Mouse (Mus musculus) MEL (cell line): ENCODE data around the gene Itpka. TPM values are rescaled to one million over a fixed set of nuclear protein-coding genes. Genes with fewer than 3 reads are reported as not detected.

Experiments used
- DNase-seq: peaks from one replicate; pipeline ENCODE4 v3.0.0; 2011; ENCODE audit warnings: low read depth, low spot score
- H3K27ac ChIP-seq: 2 replicates; pipeline ENCODE4 v1.5.1; 2012; ENCODE audit warnings: low read depth, mild to moderate bottlenecking, control low read depth, low read length, moderate library complexity; ENCODE audit not compliant: control insufficient read depth
- H3K27me3 ChIP-seq, 2 experiments: fragments of 150-350 bp in 1 of 2; sonication (generic) in 1 of 2; 2 replicates each; pipeline ENCODE4 v1.6.1; 2012; ENCODE audit warnings: low read length in 2 of 2, mild to moderate bottlenecking in 2 of 2, improper control_type of control experiment in 1 of 2, moderate library complexity in 1 of 2; ENCODE audit not compliant: insufficient read depth in 2 of 2, control insufficient read depth in 1 of 2
- H3K36me3 ChIP-seq, 2 experiments: 2 replicates each; pipeline ENCODE4 v1.6.1; 2012 to 2014; ENCODE audit warnings: low read length in 2 of 2, improper control_type of control experiment in 1 of 2, inconsistent platforms in 1 of 2, mild to moderate bottlenecking in 1 of 2; ENCODE audit not compliant: insufficient read depth in 2 of 2, control insufficient read depth in 1 of 2
- H3K4me1 ChIP-seq, 2 experiments: fragments of 150-350 bp in 1 of 2; sonication (generic) in 1 of 2; 2 replicates each; pipeline ENCODE4 v1.6.1; 2012; ENCODE audit warnings: low read length in 2 of 2, improper control_type of control experiment in 1 of 2, mild to moderate bottlenecking in 1 of 2; ENCODE audit not compliant: insufficient read depth in 2 of 2, control insufficient read depth in 1 of 2
- H3K4me3 ChIP-seq, 2 experiments: fragments of 150-350 bp in 1 of 2; sonication (generic) in 1 of 2; 2 replicates each; pipeline ENCODE4 v1.5.1; 2012; ENCODE audit warnings: low read depth in 2 of 2, low read length in 2 of 2, mild to moderate bottlenecking in 2 of 2, moderate library complexity in 2 of 2, control low read depth in 1 of 2, improper control_type of control experiment in 1 of 2; ENCODE audit not compliant: control insufficient read depth in 1 of 2, insufficient read depth in 1 of 2
- H3K79me2 ChIP-seq: 2 replicates; pipeline ENCODE4 v1.6.1; 2012; ENCODE audit warnings: mild to moderate bottlenecking, low read length, moderate library complexity; ENCODE audit not compliant: control insufficient read depth, poor library complexity, insufficient read depth
- H3K9ac ChIP-seq: 2 replicates; pipeline ENCODE4 v1.6.1; 2012; ENCODE audit warnings: low read depth, mild to moderate bottlenecking, control low read depth, low read length, moderate library complexity; ENCODE audit not compliant: control insufficient read depth, poor library complexity, severe bottlenecking
- H3K9me3 ChIP-seq: fragments of 150-350 bp; sonication (generic); replicated peaks from 2 replicates; pipeline ENCODE4 v1.6.1; 2012; ENCODE audit warnings: mild to moderate bottlenecking, low read length, improper control_type of control experiment, moderate library complexity; ENCODE audit not compliant: insufficient read depth
- ETS1 ChIP-seq: IDR thresholded peaks from 2 replicates; pipeline ENCODE4 v1.6.1; 2012; ENCODE audit warnings: low read depth, mild to moderate bottlenecking, inconsistent platforms, low read length, improper control_type of control experiment, moderate library complexity
- GABPA ChIP-seq: IDR thresholded peaks from 2 replicates; pipeline ENCODE4 v1.6.1; 2012; ENCODE audit warnings: low read depth, mild to moderate bottlenecking, inconsistent platforms, low read length, improper control_type of control experiment, moderate library complexity
- HCFC1 ChIP-seq: IDR thresholded peaks from 2 replicates; pipeline ENCODE4 v1.6.1; 2012; ENCODE audit warnings: low read depth, mild to moderate bottlenecking, inconsistent platforms, low read length, improper control_type of control experiment, moderate library complexity
- JUND ChIP-seq: IDR thresholded peaks from 2 replicates; pipeline ENCODE4 v1.6.1; 2011; ENCODE audit warnings: low read depth, mild to moderate bottlenecking, improper control_type of control experiment, low read length
- MAZ ChIP-seq: IDR thresholded peaks from 2 replicates; pipeline ENCODE4 v1.6.1; 2012; ENCODE audit warnings: low read depth, mild to moderate bottlenecking, inconsistent platforms, low read length, improper control_type of control experiment
- MXI1 ChIP-seq: IDR thresholded peaks from 2 replicates; pipeline ENCODE4 v1.6.1; 2011; ENCODE audit warnings: mild to moderate bottlenecking, low read depth, low read length, improper control_type of control experiment
- MYC ChIP-seq: IDR thresholded peaks from 2 replicates; pipeline ENCODE4 v1.6.1; 2011; ENCODE audit warnings: low read depth, mild to moderate bottlenecking, low read length, improper control_type of control experiment, moderate library complexity
- POLR2A ChIP-seq, 2 experiments: IDR thresholded peaks; 2 replicates each; pipeline ENCODE4 v1.6.1; 2011 to 2012; ENCODE audit warnings: low read length in 2 of 2, mild to moderate bottlenecking in 2 of 2, control low read depth in 1 of 2, improper control_type of control experiment in 1 of 2, low read depth in 1 of 2, moderate library complexity in 1 of 2; ENCODE audit not compliant: control insufficient read depth in 1 of 2, insufficient read depth in 1 of 2, poor library complexity in 1 of 2
- POLR2AphosphoS2 ChIP-seq: IDR thresholded peaks from 2 replicates; pipeline ENCODE4 v1.6.1; 2011; ENCODE audit warnings: low read length, improper control_type of control experiment
- RAD21 ChIP-seq: IDR thresholded peaks from 2 replicates; pipeline ENCODE4 v1.6.1; 2011; ENCODE audit warnings: mild to moderate bottlenecking, low read depth, low read length, improper control_type of control experiment
- UBTF ChIP-seq: IDR thresholded peaks from 2 replicates; pipeline ENCODE4 v1.6.1; 2012; ENCODE audit warnings: low read depth, mild to moderate bottlenecking, inconsistent platforms, low read length, improper control_type of control experiment, moderate library complexity, borderline replicate concordance; ENCODE audit not compliant: insufficient read depth
- USF2 ChIP-seq, 2 experiments: IDR thresholded peaks; 2 replicates each; pipeline ENCODE4 v1.6.1; 2011 to 2012; ENCODE audit warnings: improper control_type of control experiment in 2 of 2, low read length in 2 of 2, borderline replicate concordance in 1 of 2, inconsistent platforms in 1 of 2, low read depth in 1 of 2, mild to moderate bottlenecking in 1 of 2; ENCODE audit not compliant: insufficient read depth in 1 of 2
- ZKSCAN1 ChIP-seq: IDR thresholded peaks from 2 replicates; pipeline ENCODE4 v1.6.1; 2012; ENCODE audit warnings: low read depth, mild to moderate bottlenecking, inconsistent platforms, low read length, improper control_type of control experiment, moderate library complexity
- ZNF384 ChIP-seq: IDR thresholded peaks from 2 replicates; pipeline ENCODE4 v1.6.1; 2012; ENCODE audit warnings: low read depth, mild to moderate bottlenecking, inconsistent platforms, low read length, improper control_type of control experiment
- polyA plus RNA-seq, 2 experiments: library from polyadenylated mRNA; stranded (reverse) in 1 of 2; unstranded in 1 of 2; fragments of >175 nt in 1 of 2; fragments of >200 nt in 1 of 2; gene quantifications; 2 replicates each; pipeline versions ENCODE4 v1.2.1 to v1.2.4; 2012; ENCODE audit warnings: low replicate concordance in 2 of 2, low read depth in 1 of 2; ENCODE audit not compliant: insufficient read length in 2 of 2, insufficient read depth in 1 of 2, missing spikeins in 1 of 2
- total RNA-seq: library from RNA; depleted of rRNA; stranded (reverse); fragments of 300-350 nt; gene quantifications from 2 replicates; pipeline ENCODE4 v1.2.3, GENCODE M21; 2012

The Itpka gene
- total and polyA plus RNA-seq, 3 experiments: 2.1 to 3.1 TPM; not detected in 1

DNA sequence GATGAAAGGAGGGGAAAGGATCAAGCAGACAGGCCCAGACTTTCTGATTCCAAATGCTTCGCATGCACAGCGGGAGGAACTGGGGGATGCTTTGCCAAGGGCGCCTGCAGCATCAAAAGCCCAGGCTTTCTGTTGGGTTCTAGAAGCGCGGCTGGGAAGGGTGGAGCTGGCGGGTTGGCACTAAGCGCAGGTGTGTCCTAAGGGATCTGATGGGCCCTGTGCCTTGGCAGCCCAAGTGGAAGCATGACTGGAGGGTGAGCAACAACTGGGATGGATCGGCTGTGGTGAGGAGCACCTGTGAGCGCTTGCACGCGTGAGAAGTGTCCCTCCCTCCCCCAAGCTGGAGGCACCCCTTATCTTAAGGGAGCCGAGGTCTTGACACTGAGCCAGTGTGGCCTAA, 5.0 kb upstream of the Itpka start (continued):
- TF ChIP-seq POLR2AphosphoS2 (no peak), GABPA (no peak)

DNA sequence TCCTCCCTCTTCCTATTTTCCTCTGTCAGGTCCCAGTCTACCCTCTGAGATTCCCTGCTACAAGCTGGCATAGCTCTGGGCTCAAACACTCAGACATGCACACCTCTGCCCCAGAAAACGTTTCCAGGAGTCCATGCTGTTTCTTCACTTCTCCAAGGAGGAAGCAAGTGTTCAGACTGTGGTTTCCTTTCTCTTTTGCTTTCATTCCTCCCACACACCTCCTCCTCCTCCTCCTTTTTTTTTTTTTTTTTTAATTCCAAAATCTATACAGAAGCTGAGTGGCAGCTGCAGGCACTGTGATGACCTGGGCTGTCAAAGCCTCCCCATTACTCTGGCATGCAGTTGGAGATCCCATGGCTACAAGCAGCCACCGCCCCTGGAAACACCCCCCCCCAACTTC, 1.6 kb upstream of the Itpka start:
- no peaks in the 10 kb centered on the region for H3K27me3 ChIP-seq
- H3K79me2 ChIP-seq: peaks cover 3% of the 10 kb centered on the region; the same call in 1 of the 2 replicates
- TF ChIP-seq UBTF (no peak), RAD21 (no peak), ZKSCAN1 (no peak), JUND (no peak), ZNF384 (peak; percentile 86)
- peak; percentile 45 for DNase-seq
- H3K4me1 ChIP-seq: peaks cover 0 to 3% of the 10 kb centered on the region in 2 experiments; a peak in 1 of 4 replicates
- no peaks in the 10 kb centered on the region; a peak in 1 of 4 replicates for H3K36me3 ChIP-seq
- peak overlapping the region; percentile 77; the same call in 1 of the 2 replicates for H3K27ac ChIP-seq
- H3K9me3 ChIP-seq: no peaks in the 10 kb centered on the region
- H3K9ac ChIP-seq: peak overlapping the region; percentile 84
- peak overlapping the region; percentile 82 to 99 for H3K4me3 ChIP-seq

DNA sequence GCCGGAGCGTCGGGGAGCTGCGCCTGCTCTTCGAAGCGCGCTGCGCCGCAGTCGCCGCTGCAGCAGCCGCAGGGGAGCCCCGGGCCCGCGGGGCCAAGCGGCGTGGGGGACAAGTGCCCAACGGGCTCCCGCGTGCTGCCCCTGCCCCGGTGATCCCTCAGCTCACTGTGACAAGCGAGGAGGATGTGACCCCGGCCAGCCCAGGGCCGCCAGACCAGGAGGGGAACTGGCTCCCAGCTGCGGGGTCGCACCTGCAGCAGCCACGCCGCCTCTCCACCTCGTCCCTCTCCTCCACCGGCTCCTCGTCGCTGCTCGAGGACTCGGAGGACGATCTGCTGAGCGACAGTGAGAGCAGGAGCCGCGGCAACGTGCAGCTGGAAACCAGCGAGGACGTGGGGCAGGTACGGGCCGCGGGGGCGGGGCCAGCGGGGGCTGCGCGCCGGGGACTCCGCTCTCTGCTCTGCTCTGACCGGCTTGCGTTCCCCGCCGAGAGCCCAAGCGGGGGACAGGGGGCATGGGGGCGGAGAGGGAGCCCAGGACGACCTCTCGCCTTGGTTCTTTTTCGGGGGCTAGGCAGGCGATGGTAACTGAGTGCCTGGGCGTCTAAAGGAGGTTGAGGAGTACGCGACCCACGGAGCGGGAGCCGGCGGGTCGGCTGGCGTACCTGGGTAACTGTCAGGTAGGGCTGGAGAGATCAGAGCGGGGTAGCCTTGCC, 481 bp downstream of the Itpka start:
- H3K4me3 ChIP-seq: peak overlapping the region; percentile 60 to 98
- H3K9ac ChIP-seq: peak overlapping the region; percentile 66
- peaks cover 0 to 3% of the 10 kb centered on the region in 2 experiments; a peak in 1 of 4 replicates for H3K4me1 ChIP-seq
- H3K27me3 ChIP-seq: no peaks in the 10 kb centered on the region
- no peaks in the 10 kb centered on the region for H3K9me3 ChIP-seq
- DNase-seq: peak; percentile 63
- TF ChIP-seq MYC (no peak), HCFC1 (no peak), ETS1 (no peak), MAZ (0 out of 2 replicates have a peak, but pooled peaks have one; percentile 18), USF2 (IDR thresholded peaks at IDR 0.05; ENCODE audit: borderline replicate concordance in 1 of 2, insufficient read depth in 1 of 2, low read depth in 1 of 2, low read length in 2 of 2) (no peak), MXI1 (0 out of 2 replicates have a peak, but pooled peaks have one; percentile 21), POLR2A (IDR thresholded peaks at IDR 0.05; ENCODE audit: control insufficient read depth in 1 of 2, insufficient read depth in 1 of 2, low read depth in 1 of 2, low read length in 2 of 2, poor library complexity in 1 of 2) (peak in 1 of 2 experiments; percentile 16; a peak in 1 of 4 replicates)
- no peak overlapping the region for H3K27ac ChIP-seq
- H3K36me3 ChIP-seq: no peaks in the 10 kb centered on the region; a peak in 1 of 4 replicates
- peaks cover 3% of the 10 kb centered on the region; the same call in 1 of the 2 replicates for H3K79me2 ChIP-seq
